Mouse (Mus musculus) natural killer cell, adult 2 months (primary cell): ENCODE data around the gene Col12a1.

ENCODE experiments used
- DNase-seq, 2 experiments: peaks; one replicate each; pipeline ENCODE4 v3.0.0; 2022; ENCODE audit warnings: low spot score in 2 of 2

Col12a1 gene

DNA sequence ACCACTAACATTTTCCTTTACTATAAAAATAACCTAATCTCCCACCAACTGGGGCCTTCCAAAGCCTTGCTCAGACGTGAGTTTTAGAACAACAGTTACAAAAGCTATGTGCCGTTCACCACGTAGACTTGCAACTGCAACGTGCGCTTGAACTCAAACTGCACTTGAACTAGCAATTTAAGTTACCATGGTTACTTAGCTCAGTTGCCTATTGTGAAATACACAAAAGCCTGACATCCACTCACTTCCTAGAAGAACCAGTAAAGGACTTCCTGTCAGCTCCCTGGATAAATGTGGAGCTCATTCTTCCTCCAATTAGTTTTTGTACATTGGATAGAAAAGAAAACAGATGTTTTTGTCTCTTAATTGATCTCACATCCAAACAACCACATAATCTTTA is 112.9 kb downstream of the Col12a1 start:
- no peak for DNase-seq

DNA sequence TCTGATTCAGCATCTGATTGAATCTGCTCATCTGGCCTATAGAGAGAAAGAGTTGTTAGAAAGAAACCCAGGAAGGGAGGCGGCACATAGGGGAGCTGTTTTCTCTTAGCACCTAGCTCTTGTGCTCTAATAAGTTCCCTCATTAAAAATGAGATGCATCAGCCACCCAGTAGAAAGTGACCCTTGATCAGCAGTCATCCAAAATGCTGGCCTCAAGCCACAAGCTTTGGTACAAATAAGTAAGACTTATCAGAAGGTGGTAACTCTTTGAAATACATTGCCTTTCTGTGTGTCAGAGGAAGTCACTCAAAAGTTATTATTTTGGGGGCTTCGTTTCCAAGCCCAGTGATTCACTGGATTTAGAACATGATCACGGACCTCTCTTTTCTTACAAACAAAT is 114.1 kb downstream of the Col12a1 start:
- DNase-seq, result no peak

DNA sequence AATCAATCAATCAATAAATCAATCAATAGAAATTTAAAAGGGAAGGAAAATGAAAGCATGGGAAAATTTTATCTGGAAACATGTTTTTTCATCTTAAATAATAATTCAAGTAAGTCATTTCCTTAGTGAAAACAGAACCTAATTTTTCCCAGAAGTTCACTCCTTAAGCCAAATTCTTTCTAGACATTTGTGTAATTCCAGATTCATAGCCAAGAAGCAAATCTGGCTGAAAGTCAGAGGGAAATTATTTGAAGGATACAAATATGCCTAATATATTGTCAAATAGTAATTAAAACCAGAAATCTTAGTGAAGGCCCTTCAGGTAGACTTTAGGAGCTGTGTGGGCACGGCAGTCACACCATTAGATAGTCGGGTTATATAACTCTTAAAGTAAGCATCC is 115.2 kb downstream of the Col12a1 start:
- no peak for DNase-seq

DNA sequence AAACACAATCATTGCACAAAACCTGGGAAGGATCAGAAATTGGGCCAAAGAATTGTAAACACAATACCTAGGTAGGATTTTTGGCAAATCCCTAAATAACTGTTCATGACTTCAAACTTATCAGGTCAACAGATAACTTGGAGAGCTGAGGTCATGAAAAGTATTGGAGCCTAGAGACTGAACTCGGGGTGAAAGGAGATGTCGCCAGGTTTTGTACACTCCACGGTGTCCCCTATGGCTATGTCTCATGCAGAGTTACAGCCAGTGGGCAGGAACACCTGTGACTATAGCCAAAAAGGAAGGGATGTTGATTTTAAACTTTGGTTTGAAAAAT is 118.4 kb downstream of the Col12a1 start:
- DNase-seq, result no peak

DNA sequence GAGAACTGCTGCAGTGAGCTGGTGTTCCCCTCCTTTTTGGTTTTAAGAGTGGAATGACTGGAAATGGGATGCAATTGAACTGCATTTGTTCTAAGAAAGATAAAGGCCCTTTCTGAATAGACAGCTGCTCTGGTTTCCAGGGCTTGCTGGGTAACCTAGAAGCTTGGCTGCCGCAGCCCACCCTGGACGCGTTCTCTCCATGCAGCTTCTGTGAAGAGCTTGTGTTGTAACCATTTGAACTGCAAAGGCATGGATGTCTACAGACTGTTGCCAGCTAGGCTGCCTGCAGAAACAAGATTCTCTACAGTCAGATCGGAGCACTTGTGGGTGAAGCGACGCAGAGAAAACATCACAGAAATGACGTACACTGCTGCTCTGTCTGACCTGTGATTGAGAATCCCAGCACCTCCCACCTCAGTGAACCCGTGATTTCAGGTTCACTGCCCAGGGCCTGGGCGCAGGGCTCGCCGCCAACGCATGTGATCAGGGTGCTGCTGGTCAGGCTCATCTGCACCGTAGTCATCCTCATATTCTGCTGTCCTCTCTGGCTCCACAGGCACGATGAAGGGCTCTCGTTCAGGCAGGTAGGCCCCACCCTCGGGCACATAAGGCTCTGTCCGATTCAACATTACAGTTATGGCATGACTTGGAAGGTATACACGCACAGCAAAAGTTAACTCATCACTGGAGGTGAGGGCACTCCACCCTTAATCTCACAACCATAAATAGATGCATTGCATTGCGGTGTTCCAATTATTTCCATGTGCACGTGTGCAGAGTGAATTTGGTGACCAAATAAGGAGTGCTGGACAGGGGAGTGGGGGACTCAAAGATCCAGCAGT is 119.0 kb downstream of the Col12a1 start:
- DNase-seq, result no peak

DNA sequence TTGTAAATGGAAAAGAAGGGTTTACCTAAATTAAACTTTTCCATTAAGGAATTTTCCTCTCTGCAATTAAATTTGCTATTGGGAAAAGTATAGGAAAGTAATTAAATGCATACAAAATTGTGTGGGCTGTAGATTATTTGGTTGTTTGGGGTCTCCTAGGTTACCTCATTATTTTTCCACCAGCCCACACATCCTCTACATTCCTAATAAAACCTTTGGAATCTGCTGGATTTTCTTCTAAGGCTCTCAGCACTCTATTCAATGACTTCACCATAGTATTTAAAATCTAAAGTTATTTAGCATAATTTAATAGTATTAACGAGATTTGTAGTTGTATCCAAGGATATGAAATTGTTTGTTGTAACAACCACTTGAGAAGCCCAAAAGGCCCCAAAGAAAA is 120.1 kb downstream of the Col12a1 start:
- no peak for DNase-seq

DNA sequence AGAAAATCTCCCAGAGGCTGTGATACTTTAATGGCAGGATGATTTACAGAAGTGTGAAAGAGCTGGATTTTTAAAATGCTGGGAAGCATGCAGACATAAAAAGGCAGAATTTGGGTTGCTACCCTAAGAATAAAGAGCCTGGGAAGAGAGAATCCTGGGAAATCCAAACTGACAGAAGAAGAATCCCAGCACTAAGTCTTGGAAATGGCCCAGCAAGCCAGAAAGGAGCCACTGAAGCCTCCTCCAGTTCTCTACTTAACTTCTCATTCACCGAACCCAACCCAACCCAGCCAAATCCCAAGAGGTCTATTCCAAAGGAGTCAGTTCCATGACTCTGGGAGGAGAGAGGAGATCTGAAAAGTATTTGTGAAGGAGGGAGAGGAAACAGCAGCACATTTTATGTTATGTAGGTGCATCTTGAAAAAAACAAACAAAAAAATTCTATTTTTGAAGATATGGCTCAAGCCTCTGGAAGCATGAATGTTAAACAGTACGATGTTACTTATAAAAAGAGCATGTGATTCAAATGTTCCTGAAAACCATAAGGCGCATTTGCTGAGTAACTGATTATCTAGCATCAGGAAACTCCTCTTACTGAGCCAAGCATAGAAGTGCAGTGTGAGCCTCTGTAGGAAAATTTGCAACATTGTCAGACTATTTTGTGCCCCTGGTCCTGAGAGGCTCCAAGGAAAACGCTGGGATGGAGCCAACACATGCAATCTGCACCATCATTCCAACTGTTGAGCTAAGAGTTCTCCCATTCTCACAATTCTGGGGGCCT is 132.0 kb downstream of the Col12a1 start:
- no peak for DNase-seq

DNA sequence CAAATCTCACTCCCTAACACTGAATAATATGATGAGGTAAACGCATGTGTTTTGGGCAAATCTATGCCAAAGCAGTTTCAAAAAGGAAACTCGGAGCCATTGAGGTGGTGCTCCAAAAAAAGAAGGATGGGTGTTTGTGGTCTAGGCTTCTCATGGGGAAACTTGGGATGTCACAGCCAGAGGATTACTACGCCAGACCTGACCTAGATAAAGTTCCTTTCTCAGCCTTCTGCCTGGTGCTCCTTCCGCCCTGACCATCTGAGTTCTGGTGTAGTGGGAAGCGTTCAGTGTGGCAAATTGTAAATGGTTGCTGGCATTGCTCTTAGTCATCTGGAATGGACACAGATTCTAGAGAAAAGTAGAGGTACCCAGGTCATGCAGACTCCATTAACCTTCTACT is 151.8 kb downstream of the Col12a1 start:
- no peak for DNase-seq

DNA sequence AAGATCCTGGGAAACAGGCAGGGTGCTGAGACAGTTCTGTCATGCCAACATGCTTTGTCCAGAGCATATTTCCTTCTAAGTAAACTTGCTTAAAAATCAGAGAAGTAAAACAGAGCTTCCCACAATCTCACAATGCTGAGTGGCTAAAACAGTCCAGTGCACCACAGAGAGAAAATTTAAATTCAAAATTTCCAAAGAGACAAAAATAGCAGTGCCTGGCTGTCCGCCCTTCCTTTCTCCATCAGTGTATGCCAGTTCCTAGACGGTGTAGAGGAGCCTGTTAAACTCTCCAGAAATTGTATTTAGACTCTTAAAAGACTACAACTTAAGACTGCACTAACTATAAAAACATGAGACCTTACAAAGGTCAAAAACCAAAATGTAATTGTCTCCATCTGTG is 165.3 kb downstream of the Col12a1 start:
- no peak for DNase-seq
